Mouse (Mus musculus) gastrocnemius, adult 8-10 months (tissue): ENCODE measurements around the gene Piwil1. TPM values are rescaled to one million over a fixed set of nuclear protein-coding genes. Genes with fewer than 3 reads are reported as not detected.
"Not testable (repeated sequence)": the region's sequence is repeated elsewhere in the genome, so short reads cannot be mapped to it uniquely, and the experiment has no call there.

Experiments used
- DNase-seq, 2 experiments: peaks; one replicate each; pipeline ENCODE4 v3.0.0; 2022; ENCODE audit warnings: low spot score in 2 of 2
- total RNA-seq, 4 experiments: library from RNA; stranded (reverse); gene quantifications; 2 replicates each; pipeline ENCODE4 v1.2.4; 2022

Gene Piwil1
- total RNA-seq, 4 experiments from 2014 or later = not detected

DNA sequence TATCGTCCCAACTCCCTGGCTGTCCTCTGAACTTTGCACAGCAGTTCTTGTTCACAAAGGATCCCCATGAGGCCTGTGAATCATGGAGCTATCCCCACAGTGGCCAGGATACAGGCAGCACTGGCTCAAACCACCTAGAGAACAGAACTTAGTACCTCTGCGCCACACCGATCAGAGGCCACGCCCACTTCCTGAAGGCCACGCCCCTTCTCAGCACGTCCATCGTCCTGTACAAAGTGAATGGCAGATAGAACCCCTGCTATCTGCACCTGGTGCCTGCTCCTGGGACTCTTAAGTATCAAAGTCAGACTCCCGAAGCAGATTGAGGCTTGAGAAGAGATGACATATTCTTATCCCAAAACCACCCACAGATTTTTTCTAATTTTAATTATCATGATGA is 8.3 kb downstream of the Piwil1 start:
- DNase-seq = no peak

DNA sequence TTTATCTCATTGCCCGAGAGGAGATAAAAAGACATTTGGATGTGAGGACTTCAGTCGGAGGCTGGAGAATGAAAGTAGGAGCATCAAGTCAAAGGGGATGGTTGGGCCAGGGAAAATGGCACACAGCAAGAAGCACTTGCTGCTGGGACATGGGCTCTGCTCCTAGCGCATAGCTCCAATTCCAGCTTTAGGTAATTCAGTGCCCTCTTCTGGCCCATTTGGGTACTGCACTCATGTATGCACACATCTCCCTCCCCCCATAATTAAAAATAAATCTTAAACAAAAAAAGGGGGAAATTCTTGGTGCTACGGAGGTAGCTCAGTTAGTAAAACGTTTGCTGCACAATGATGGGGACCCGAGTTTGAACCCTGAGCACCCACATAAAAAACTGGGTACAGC is 9.5 kb downstream of the Piwil1 start:
- DNase-seq = no peak

- DNase-seq = no peak
These were observed 12.8 kb downstream of the Piwil1 start for GRCm38 (mm10) chr5:128715171-128715570.

GRCm38 (mm10) chr5:128720461-128720860 is 18.1 kb downstream of the Piwil1 start:
- not testable (repeated sequence) for DNase-seq

GRCm38 (mm10) chr5:128729341-128729740 is 27.0 kb downstream of the Piwil1 start:
- DNase-seq = no peak

DNA sequence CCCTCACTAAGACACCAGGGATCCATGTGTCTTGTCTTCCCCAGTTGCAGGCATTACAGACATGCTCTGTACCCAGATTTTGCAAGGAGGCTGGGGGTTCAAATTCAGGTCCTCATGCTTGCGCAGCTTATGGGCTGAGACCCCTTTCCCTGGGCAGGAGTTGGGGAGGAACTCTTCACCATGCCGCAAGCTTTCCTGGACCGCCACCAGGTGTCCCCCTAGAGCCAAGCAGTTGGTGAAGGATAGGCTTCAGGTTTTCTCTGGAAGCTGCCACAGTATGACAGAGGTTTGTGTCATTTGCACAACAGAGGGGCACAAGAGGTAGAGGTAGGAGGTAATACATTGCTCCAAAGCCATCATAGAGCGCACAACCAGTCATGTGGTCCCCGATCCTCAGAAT is 28.3 kb downstream of the Piwil1 start:
- DNase-seq = no peak

DNA sequence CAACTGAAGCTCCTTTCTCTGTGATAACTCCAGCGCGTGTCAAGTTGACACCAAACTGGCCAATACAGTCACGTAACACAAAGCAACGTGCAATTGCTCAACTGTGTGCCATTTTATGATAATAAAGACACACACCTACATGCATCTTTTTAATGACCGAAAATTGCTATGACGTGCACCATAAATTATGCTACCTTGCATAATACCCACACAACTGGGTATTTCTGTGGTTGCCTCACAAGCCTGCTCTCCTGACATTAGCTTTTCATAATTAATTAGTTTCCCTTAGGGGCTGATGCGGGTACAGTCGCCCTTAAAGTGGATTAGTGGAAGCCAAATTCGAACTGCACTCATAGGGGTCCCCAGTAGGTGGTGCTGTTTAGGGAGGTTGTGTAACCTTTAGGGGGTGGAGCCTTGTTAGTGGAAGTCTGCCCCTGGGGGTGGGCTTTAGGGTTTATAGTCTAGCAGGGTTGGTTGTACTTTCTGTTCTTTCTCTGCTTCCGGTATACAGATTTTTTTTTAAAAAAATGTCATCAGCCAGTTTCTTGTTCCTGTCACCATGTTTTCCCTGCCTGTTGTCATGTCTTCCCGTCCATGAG is 30.2 kb downstream of the Piwil1 start:
- no peak for DNase-seq

DNA sequence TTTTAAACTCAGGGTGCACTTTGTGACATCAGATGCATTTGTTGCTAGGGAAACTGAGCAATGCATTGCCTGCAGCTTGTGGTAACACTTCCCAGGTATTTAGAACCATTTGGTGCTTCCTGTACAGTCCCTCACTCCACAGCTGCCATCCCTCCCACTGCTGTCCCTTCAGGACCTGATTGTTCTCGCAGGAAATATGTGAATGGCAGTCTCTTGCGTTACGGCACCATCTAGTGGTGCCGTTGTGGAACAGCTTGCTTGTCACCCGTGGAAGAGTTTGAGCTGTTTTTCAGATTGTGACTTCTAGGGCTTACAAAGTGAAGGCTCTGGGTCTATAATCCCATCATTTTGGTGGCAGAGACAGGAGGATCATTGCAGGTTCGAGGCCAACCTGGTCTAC is 31.6 kb downstream of the Piwil1 start:
- DNase-seq = no peak

DNA sequence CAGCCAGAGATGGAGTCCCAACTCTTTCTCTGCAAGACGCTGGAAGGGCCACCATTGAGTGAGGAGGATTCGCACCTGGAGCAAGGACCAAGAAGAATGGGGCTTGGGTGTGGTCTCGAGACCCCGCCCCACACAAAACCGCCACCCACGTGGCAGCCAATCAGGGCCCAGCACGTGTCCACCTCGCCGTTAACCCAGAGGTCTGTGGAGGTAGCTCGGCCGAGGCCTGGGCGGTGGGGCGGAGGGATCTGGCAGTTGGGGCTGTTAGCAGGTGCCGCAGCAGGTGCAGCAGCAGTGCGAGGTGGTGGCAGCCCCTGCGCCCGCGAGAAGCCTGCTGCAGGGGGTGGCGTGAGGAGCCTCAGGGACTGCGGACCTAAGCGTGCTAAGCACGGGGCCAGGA is 33.6 kb downstream of the Piwil1 start:
- no peak for DNase-seq

- DNase-seq = no peak
These were observed 37.0 kb downstream of the Piwil1 start for GRCm38 (mm10) chr5:128739168-128739837.

DNA sequence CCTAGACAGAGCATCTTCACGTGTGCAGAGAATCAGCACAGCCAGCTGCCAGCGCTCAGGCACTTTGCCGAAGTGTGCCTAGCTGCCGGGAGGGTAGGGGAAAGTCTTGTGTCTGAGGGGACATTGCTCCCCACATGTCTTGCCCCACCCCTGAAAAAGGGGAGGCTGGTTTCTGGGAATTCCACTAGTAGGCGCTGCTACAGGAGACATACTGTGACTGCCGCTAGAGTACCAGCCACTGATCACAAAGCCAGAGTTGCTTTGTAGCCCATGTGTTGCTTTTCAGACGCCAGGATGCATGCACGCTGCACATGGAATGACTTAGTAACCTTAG is 37.5 kb downstream of the Piwil1 start:
- no peak for DNase-seq

GRCm38 (mm10) chr5:128744351-128744750 is 42.0 kb downstream of the Piwil1 start:
- DNase-seq = no peak

- no peak for DNase-seq
These were observed 42.9 kb downstream of the Piwil1 start for GRCm38 (mm10) chr5:128745206-128745605.

DNA sequence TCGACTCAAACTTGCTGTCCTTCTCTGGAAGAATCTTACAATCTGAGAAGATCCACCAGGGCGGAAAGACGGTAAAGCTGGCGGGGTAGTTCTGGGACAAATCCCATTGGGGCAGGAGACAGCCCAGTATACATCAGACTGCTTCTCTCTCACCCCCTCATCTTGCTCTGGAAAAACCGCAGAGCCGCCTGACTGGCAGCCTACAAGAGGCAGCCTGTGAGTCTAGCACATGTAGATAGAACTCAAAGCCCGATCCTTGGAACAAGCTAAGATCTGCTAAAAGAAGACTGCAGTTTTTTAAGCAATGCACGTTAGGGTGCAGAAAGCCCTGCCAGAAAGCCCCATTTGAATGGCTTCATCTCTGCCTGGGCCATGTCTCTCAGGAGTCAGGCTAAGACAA is 43.9 kb downstream of the Piwil1 start:
- no peak for DNase-seq

GRCm38 (mm10) chr5:128761118-128761517 is 58.8 kb downstream of the Piwil1 start:
- DNase-seq = no peak

- no peak for DNase-seq
These were observed 66.8 kb downstream of the Piwil1 start for GRCm38 (mm10) chr5:128769026-128769631.

DNA sequence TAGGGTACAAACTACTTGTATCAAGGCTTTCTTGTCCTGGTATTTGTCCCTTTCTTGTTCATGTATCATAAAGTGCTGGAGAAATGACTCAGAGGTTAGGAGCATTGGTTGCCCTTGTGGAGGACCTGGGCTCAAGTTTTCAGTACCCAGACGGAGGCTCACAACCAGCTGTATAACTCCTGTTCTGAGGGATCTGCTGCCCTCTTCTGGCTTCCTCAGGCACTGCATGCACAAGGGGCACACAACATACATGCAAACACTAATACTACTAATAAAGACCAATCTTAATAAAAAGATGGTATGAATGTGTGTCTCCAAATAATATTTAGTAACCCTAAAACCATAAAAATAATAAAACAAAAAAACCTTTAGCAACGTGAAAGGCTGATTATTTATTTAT is 74.1 kb downstream of the Piwil1 start:
- no peak for DNase-seq

DNA sequence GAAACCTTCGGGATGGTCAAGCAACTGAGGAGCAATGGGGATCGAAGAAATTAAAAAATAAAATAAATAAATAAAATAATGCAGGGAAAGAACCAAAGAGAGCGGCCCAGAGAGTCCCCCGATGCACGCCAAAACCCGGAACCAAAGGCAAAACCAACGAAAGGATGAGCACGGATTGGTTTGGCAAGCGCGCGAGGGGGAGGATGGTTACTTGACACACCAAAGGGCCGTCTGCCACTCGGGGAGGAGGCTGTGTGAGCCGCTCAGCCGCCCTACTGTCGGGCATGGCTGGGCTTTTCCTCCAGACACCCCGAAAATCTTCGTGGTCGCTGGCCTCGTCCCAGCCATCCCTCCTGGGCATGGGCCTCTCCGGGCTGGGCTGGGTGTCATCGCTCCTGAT is 79.3 kb downstream of the Piwil1 start:
- no peak for DNase-seq

- DNase-seq = no peak
These were observed 98.3 kb downstream of the Piwil1 start for GRCm38 (mm10) chr5:128800592-128800991.
